Mouse (Mus musculus) CD4-positive, CD25-positive, alpha-beta regulatory T cell, adult 2 months (primary cell): ENCODE results near the gene Nod2.

ENCODE experiments used
- DNase-seq: peaks from one replicate; pipeline ENCODE4 v3.0.0-alpha.2; 2012; ENCODE audit warnings: low read depth, low spot score

The Nod2 gene

GRCm38 (mm10) chr8:88723256-88723963 is 76.3 kb downstream of the Nod2 start:
- DNase-seq, result no peak
